Mouse (Mus musculus): ENCODE measurements around the gene Pias1. TPM values are rescaled to one million over a fixed set of nuclear protein-coding genes. Genes with fewer than 3 reads are reported as not detected.

Gene Pias1
- polyA plus RNA-seq, 1 experiment from 2014 or later = 41.5 TPM

DNA sequence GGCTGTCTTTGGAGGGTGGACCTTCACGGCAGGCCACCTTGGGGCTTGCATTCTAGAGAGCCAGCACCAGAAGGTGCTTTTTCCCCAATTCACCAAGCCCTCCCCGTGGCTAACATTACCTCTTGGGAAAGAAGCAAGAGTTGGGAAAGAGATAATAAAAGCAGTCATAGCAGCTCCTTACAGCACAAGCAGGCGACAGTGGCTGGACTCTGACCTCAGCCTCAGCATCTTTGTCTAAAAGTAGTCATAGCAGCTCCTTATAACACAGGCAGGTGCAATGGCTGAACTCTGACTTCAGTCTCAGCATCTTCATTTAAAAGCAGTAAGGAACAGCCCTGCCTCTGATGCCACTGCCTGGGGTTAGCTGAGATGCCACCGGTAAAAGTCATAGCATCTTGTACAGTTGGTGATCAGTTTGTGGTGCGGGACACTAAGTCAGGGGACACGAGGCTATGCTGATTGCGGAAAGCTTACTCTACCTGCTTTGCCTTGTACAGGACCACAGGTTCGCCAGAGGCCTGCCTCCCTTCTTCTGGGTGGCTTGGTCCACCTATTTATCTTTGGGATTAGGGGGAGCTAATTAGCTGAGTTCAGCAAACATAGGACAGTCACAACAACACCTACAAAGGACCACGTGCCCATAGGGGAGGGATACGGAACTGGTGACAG lies 144.2 kb downstream of the Pias1 start:
- peaks cover 26% of the 10 kb centered on the region for H3K4me1 ChIP-seq (replicated peaks; ENCODE audit: control insufficient read depth, insufficient read depth, low read length)
- peaks cover 3% of the 10 kb centered on the region; the same call in 1 of the 2 replicates for H3K36me3 ChIP-seq (ENCODE audit: control insufficient read depth, insufficient read depth, low read length)
- H3K9ac ChIP-seq (ENCODE audit: low read depth, low read length) = no peak overlapping the region
- no peak overlapping the region for H3K4me3 ChIP-seq (ENCODE audit: low read depth, low read length)
- ATAC-seq (replicated peaks; ENCODE audit: low FRiP score) (no peak), DNase-seq (ENCODE audit: low spot score) (no peak)
- 80% methylated on average over 10 of the region's 10 CpGs for WGBS
- no peak overlapping the region for H3K27ac ChIP-seq (ENCODE audit: low read depth, low read length)
- H3K9me3 ChIP-seq (ENCODE audit: control insufficient read depth, low read length) = no peaks in the 10 kb centered on the region
- H3K4me2 ChIP-seq = no peak overlapping the region
- no peaks in the 10 kb centered on the region for H3K27me3 ChIP-seq (replicated peaks; ENCODE audit: control insufficient read depth, insufficient read depth, low read length)

- Histone ChIP-seq H3K27ac (ENCODE audit: low read depth, low read length) (peak overlapping the region; percentile 89), H3K9ac (ENCODE audit: low read depth, low read length) (peak overlapping the region; percentile 96), H3K4me1 (replicated peaks; ENCODE audit: control insufficient read depth, insufficient read depth, low read length) (peaks cover 26% of the 10 kb centered on the region), H3K36me3 (ENCODE audit: control insufficient read depth, insufficient read depth, low read length) (no peaks in the 10 kb centered on the region), H3K4me3 (ENCODE audit: low read depth, low read length) (peak overlapping the region; percentile 79), H3K4me2 (peak overlapping the region; percentile 77), H3K9me3 (ENCODE audit: control insufficient read depth, low read length) (no peaks in the 10 kb centered on the region), H3K27me3 (replicated peaks; ENCODE audit: control insufficient read depth, insufficient read depth, low read length) (no peaks in the 10 kb centered on the region)
- no peak; the same call in 1 of the 2 replicates for ATAC-seq (replicated peaks; ENCODE audit: low FRiP score)
- 10% methylated on average over 14 of the region's 14 CpGs for WGBS
- DNase-seq (ENCODE audit: low spot score) = no peak
Measured at GRCm38 (mm10) chr9:62839172-62839770, 148.5 kb downstream of the Pias1 start.

DNA sequence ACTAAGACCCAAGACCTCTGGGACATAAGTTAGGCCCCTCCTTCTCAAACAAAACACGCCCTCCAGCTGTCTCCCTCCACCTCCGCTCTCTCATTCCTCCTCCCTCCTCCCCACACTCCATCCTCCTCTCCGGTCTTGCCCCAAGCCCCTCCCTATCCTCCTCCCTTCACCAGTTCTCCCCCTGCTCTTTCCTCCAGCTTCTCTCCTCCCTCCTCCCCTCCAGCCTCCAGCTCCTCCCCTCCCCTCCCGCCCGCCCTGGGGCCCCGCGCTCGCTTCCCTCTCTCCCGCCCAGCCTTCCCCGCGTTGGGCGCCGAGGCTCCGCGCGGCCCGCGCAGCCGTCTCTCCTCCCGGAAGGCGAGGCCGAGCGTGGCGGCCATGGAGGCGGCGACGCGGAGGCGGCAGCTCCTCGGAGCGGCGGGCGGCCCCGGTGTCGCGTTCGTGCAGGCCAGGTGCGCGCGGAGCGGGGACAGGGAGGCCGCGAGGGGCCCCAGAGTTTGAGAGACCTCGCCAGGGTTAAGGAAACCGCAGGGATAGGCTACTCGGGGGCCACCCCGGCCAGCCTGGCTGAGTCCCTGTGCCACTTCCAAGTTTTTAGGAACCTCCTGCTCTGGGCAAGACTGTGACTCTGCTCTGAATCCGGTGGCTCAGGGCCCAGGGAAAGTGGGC lies 149.1 kb downstream of the Pias1 start, which contains the start of gene Cln6:
Gene Cln6 (plus strand): TSS at position 280 of the 666 bp plus-strand sequence.
- Histone ChIP-seq H3K4me1 (replicated peaks; ENCODE audit: control insufficient read depth, insufficient read depth, low read length) (peaks cover 26% of the 10 kb centered on the region), H3K27ac (ENCODE audit: low read depth, low read length) (peak within 1 kb of the TSS; percentile 89), H3K9me3 (ENCODE audit: control insufficient read depth, low read length) (no peaks in the 10 kb centered on the region), H3K27me3 (replicated peaks; ENCODE audit: control insufficient read depth, insufficient read depth, low read length) (no peaks in the 10 kb centered on the region), H3K4me3 (ENCODE audit: low read depth, low read length) (peak within 1 kb of the TSS; percentile 79), H3K4me2 (peak within 1 kb of the TSS; percentile 77), H3K36me3 (ENCODE audit: control insufficient read depth, insufficient read depth, low read length) (no peaks in the 10 kb centered on the region), H3K9ac (ENCODE audit: low read depth, low read length) (peak within 1 kb of the TSS; percentile 96)
- under 1% methylated on average over 48 of the region's 48 CpGs for WGBS
- DNase-seq (ENCODE audit: low spot score) = peak; percentile 85
- peak; percentile 95 for ATAC-seq (replicated peaks; ENCODE audit: low FRiP score)

DNA sequence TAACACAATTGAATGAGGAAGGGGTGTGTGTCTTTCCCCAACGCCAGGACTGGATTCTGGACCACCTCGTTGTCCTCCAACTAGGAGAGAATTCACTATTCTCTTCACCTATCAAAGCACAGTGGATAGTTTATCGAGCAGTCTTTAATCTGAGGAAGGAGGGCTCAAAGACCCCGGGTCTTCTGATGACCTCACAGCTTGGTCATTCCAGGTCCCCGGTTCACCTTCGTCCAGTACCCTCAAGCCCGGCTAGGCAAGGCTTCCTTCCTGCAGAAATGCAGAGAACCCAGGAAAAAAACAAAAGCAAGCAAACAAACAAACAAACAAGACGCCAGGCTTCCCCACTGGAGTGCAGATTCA lies 149.6 kb downstream of the Pias1 start:
- Histone ChIP-seq H3K27me3 (replicated peaks; ENCODE audit: control insufficient read depth, insufficient read depth, low read length) (no peaks in the 10 kb centered on the region), H3K9me3 (ENCODE audit: control insufficient read depth, low read length) (no peaks in the 10 kb centered on the region), H3K4me1 (replicated peaks; ENCODE audit: control insufficient read depth, insufficient read depth, low read length) (peaks cover 26% of the 10 kb centered on the region), H3K9ac (ENCODE audit: low read depth, low read length) (peak overlapping the region; percentile 96), H3K4me3 (ENCODE audit: low read depth, low read length) (peak overlapping the region; percentile 79), H3K27ac (ENCODE audit: low read depth, low read length) (peak overlapping the region; percentile 41; the same call in 1 of the 2 replicates), H3K36me3 (ENCODE audit: control insufficient read depth, insufficient read depth, low read length) (no peaks in the 10 kb centered on the region), H3K4me2 (peak overlapping the region; percentile 77)
- no peak for ATAC-seq (replicated peaks; ENCODE audit: low FRiP score)
- 8% methylated on average over 8 of the region's 8 CpGs for WGBS
- no peak for DNase-seq (ENCODE audit: low spot score)

GRCm38 (mm10) chr9:62837611-62838010 lies 150.1 kb downstream of the Pias1 start:
- Histone ChIP-seq H3K4me1 (replicated peaks; ENCODE audit: control insufficient read depth, insufficient read depth, low read length) (peaks cover 23% of the 10 kb centered on the region), H3K9me3 (ENCODE audit: control insufficient read depth, low read length) (no peaks in the 10 kb centered on the region), H3K4me3 (ENCODE audit: low read depth, low read length) (0 out of 2 replicates have a peak overlapping the region, but pooled peaks have one; percentile 79), H3K27ac (ENCODE audit: low read depth, low read length) (no peak overlapping the region), H3K4me2 (peak overlapping the region; percentile 77), H3K27me3 (replicated peaks; ENCODE audit: control insufficient read depth, insufficient read depth, low read length) (no peaks in the 10 kb centered on the region), H3K36me3 (ENCODE audit: control insufficient read depth, insufficient read depth, low read length) (no peaks in the 10 kb centered on the region), H3K9ac (ENCODE audit: low read depth, low read length) (no peak overlapping the region; the same call in 1 of the 2 replicates)
- no peak for ATAC-seq (replicated peaks; ENCODE audit: low FRiP score)
- no peak for DNase-seq (ENCODE audit: low spot score)
- WGBS = 38% methylated on average over 3 of the region's 3 CpGs

GRCm38 (mm10) chr9:62835705-62836446 lies 151.8 kb downstream of the Pias1 start:
- no peaks in the 10 kb centered on the region for H3K36me3 ChIP-seq (ENCODE audit: control insufficient read depth, insufficient read depth, low read length)
- no peak overlapping the region for H3K27ac ChIP-seq (ENCODE audit: low read depth, low read length)
- H3K27me3 ChIP-seq (replicated peaks; ENCODE audit: control insufficient read depth, insufficient read depth, low read length) = no peaks in the 10 kb centered on the region
- no peak overlapping the region for H3K4me3 ChIP-seq (ENCODE audit: low read depth, low read length)
- 59% methylated on average over 4 of the region's 4 CpGs for WGBS
- H3K9me3 ChIP-seq (ENCODE audit: control insufficient read depth, low read length) = no peaks in the 10 kb centered on the region
- H3K4me2 ChIP-seq = no peak overlapping the region
- peaks cover 21% of the 10 kb centered on the region for H3K4me1 ChIP-seq (replicated peaks; ENCODE audit: control insufficient read depth, insufficient read depth, low read length)
- H3K9ac ChIP-seq (ENCODE audit: low read depth, low read length) = no peak overlapping the region
- no peak for ATAC-seq (replicated peaks; ENCODE audit: low FRiP score)
- no peak for DNase-seq (ENCODE audit: low spot score)

DNA sequence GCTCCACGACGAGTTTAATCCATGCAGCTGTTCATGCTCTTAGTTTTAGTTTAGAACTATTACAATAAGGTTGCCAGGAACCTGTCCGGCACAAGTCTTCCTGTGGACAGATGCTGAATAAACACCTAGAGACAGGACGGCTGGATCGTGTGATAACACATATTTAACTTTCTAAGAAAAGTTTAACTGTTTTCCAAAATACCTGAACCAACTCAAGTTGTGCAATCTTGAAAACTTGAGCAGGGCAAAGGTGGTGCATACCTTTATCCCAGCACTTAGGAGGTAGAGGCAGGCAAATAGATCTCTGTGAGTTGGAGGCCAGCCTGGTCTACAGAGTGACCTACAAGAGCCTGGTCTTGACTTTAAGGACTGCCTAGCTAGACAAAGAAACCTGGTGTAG lies 152.8 kb downstream of the Pias1 start:
- H3K36me3 ChIP-seq (ENCODE audit: control insufficient read depth, insufficient read depth, low read length) = no peaks in the 10 kb centered on the region
- no peak overlapping the region for H3K4me3 ChIP-seq (ENCODE audit: low read depth, low read length)
- no peak overlapping the region for H3K27ac ChIP-seq (ENCODE audit: low read depth, low read length)
- no peaks in the 10 kb centered on the region for H3K9me3 ChIP-seq (ENCODE audit: control insufficient read depth, low read length)
- H3K4me2 ChIP-seq = no peak overlapping the region
- H3K4me1 ChIP-seq (replicated peaks; ENCODE audit: control insufficient read depth, insufficient read depth, low read length) = peaks cover 14% of the 10 kb centered on the region
- ATAC-seq (replicated peaks; ENCODE audit: low FRiP score) (no peak), DNase-seq (ENCODE audit: low spot score) (no peak)
- H3K27me3 ChIP-seq (replicated peaks; ENCODE audit: control insufficient read depth, insufficient read depth, low read length) = no peaks in the 10 kb centered on the region
- WGBS = 69% methylated on average over 5 of the region's 5 CpGs
- H3K9ac ChIP-seq (ENCODE audit: low read depth, low read length) = no peak overlapping the region

DNA sequence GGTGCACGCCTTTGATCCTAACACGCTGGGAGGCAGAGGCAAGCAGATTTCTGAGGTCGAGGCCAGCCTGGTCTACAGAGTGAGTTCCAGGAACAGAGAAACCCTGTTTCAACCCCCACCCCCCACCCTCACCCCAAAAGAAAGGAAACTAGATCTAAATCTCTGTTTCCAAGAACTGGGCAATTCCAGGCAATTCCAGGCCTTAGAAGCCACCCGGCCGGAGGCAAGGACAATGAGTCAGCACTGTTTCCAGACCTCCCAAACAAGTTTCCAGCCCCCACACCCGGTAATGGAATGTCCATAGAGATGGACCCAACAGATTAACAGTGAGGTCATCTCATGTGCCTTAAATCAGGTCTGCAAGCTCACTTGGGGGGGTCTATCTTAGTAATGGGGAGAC lies 157.8 kb downstream of the Pias1 start:
- peaks cover 25% of the 10 kb centered on the region for H3K4me1 ChIP-seq (replicated peaks; ENCODE audit: control insufficient read depth, insufficient read depth, low read length)
- H3K36me3 ChIP-seq (ENCODE audit: control insufficient read depth, insufficient read depth, low read length) = no peaks in the 10 kb centered on the region
- no peak overlapping the region for H3K4me3 ChIP-seq (ENCODE audit: low read depth, low read length)
- DNase-seq (ENCODE audit: low spot score) = no peak
- no peak overlapping the region for H3K4me2 ChIP-seq
- no peak overlapping the region for H3K27ac ChIP-seq (ENCODE audit: low read depth, low read length)
- H3K9ac ChIP-seq (ENCODE audit: low read depth, low read length) = no peak overlapping the region
- no peaks in the 10 kb centered on the region for H3K9me3 ChIP-seq (ENCODE audit: control insufficient read depth, low read length)
- WGBS = 69% methylated on average over 6 of the region's 6 CpGs
- no peak for ATAC-seq (replicated peaks; ENCODE audit: low FRiP score)
- H3K27me3 ChIP-seq (replicated peaks; ENCODE audit: control insufficient read depth, insufficient read depth, low read length) = no peaks in the 10 kb centered on the region

Measured in liver, embryonic 11.5 days (tissue).